Mouse (Mus musculus) liver, postnatal 0 days (tissue): ENCODE data around the gene Gm10272.

Experiments
- CTCF ChIP-seq: sonication (generic); IDR thresholded peaks from 2 replicates; pipeline ENCODE4 v1.5.1; 2016; ENCODE audit warnings: antibody characterized with exemption, low read depth
- EP300 ChIP-seq: IDR thresholded peaks from 2 replicates; pipeline ENCODE4 v1.6.1; 2016; ENCODE audit warnings: antibody characterized with exemption, low read depth, mild to moderate bottlenecking

GRCm38 (mm10) chr10:77685895-77686664 lies 20.3 kb upstream of the Gm10272 start, which contains the start of gene Tspear:
- no peak for TF ChIP-seq CTCF
- no peak for TF ChIP-seq EP300
